Mouse (Mus musculus) olfactory bulb, adult 2 months (tissue): ENCODE measurements around the gene Vwa5a. TPM values are rescaled to one million over a fixed set of nuclear protein-coding genes. Genes with fewer than 3 reads are reported as not detected.

ENCODE experiments used
- H3K27ac ChIP-seq: fragments of 200-500 bp; 2 replicates; pipeline ENCODE4 v1.5.1; 2012; ENCODE audit warnings: low read depth, low read length; ENCODE audit not compliant: insufficient read depth
- H3K4me1 ChIP-seq: fragments of 200-500 bp; 2 replicates; pipeline ENCODE4 v1.6.1; 2012; ENCODE audit warnings: low read length; ENCODE audit not compliant: control insufficient read depth, insufficient read depth
- H3K4me3 ChIP-seq: fragments of 200-500 bp; 2 replicates; pipeline ENCODE4 v1.5.1; 2012; ENCODE audit warnings: mild to moderate bottlenecking, low read depth, low read length, moderate library complexity; ENCODE audit not compliant: insufficient read depth
- CTCF ChIP-seq: fragments of 200-500 bp; IDR thresholded peaks from 2 replicates; pipeline ENCODE4 v1.5.1; 2012; ENCODE audit warnings: low read depth, mild to moderate bottlenecking, low read length, moderate library complexity; ENCODE audit not compliant: insufficient read depth
- POLR2A ChIP-seq: fragments of 200-500 bp; IDR thresholded peaks from 2 replicates; pipeline ENCODE4 v1.6.1; 2012; ENCODE audit warnings: mild to moderate bottlenecking, low read depth, low read length, moderate library complexity; ENCODE audit not compliant: insufficient read depth
- WGBS: fragments of 180-500 bp; shearing (Covaris S2); methylation state at CpG from one replicate; pipeline ENCODE4 v1.1.7; 2018; 5-methylcytosine and 5-hydroxymethylcytosine counted together
- polyA plus RNA-seq: library from polyadenylated mRNA; stranded (reverse); fragments of >200 nt; gene quantifications from 2 replicates; pipeline ENCODE4 v1.2.4, GENCODE M21; 2012; ENCODE audit warnings: low replicate concordance; ENCODE audit not compliant: missing spikeins, insufficient read depth, insufficient read length

Vwa5a gene
- polyA plus RNA-seq, 1 experiment = not detected

DNA sequence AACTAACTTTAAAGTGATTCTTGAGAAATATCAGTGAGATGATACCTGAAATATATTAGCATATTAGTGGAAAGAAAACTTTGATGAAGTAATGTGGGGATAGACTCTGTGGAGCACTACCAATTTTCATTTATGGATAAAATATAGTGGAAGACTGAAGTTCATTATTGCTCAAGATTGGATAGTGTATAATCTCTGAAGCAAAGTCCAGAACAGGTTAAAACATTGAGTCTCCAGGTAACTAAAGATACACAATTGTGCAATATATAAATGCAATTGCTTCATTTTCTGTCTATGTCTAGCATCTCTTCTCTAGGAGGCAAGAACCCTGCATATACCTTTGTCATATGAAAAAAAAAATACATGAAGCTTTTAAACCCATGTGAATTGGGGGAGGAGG, 54.7 kb downstream of the Vwa5a start, which contains the start of gene Olfr921:
Olfr921 (plus strand) TSS at position 301 of the 400 bp plus-strand sequence.
- no peak within 1 kb of the TSS for H3K4me3 ChIP-seq
- no peaks in the 10 kb centered on the region for H3K4me1 ChIP-seq
- TF ChIP-seq POLR2A (no peak), CTCF (no peak)
- no peak within 1 kb of the TSS for H3K27ac ChIP-seq

DNA sequence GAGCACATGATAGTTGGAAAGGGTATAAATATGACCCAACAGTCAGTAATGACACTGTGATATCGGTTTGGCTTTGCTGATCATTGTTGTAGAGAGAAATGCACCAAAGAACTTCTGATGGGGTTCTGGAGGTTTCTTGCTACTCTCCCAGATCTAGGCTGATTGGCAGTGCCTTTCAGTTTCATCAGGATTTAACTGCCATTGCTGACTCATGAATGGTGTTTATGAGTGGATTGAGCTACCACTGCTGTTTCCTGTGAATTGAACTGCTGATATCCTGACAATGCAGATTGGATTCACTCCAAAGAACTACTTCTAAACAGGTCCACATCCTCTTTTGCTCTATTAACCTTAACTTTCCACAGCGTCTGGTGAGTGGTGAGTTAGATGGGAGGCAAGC, 74.6 kb downstream of the Vwa5a start:
- 82% methylated on average over 2 of the region's 2 CpGs for WGBS
- H3K27ac ChIP-seq = no peak overlapping the region
- H3K4me1 ChIP-seq = no peaks in the 10 kb centered on the region
- TF ChIP-seq POLR2A = no peak
- TF ChIP-seq CTCF = no peak
- H3K4me3 ChIP-seq = no peak overlapping the region

Other genes starting within 250 kb of the Vwa5a start
- gene Olfr905, start 247.2 kb upstream of the Vwa5a start, polyA plus RNA-seq = not detected in 2 replicates
- gene Olfr906, start 231.2 kb upstream of the Vwa5a start, polyA plus RNA-seq = not detected in 2 replicates
- not detected in 2 replicates for gene Olfr907, start 222.5 kb upstream of the Vwa5a start, polyA plus RNA-seq
- not detected in 2 replicates for gene Olfr911-ps1, start 196.7 kb upstream of the Vwa5a start, polyA plus RNA-seq
- not detected in 2 replicates for gene Olfr910, start 180.4 kb upstream of the Vwa5a start, polyA plus RNA-seq
- not detected in 2 replicates for gene Olfr912, start 138.1 kb upstream of the Vwa5a start, polyA plus RNA-seq
- not detected in 2 replicates for gene Olfr913, start 125.5 kb upstream of the Vwa5a start, polyA plus RNA-seq
- gene Olfr914, start 113.2 kb upstream of the Vwa5a start, polyA plus RNA-seq = not detected in 2 replicates
- gene Olfr916, start 58.4 kb upstream of the Vwa5a start, polyA plus RNA-seq = not detected in 2 replicates
- not detected in 2 replicates for gene Olfr917, start 52.4 kb upstream of the Vwa5a start, polyA plus RNA-seq
- gene Olfr918, start 43.7 kb upstream of the Vwa5a start, polyA plus RNA-seq = not detected in 2 replicates
- not detected in 2 replicates for gene Olfr919, start 14.6 kb upstream of the Vwa5a start, polyA plus RNA-seq
- not detected in 2 replicates for gene Olfr920, start 34.0 kb downstream of the Vwa5a start, polyA plus RNA-seq
- not detected in 2 replicates for gene Olfr921, start 54.8 kb downstream of the Vwa5a start, polyA plus RNA-seq
- gene Olfr922, start 96.3 kb downstream of the Vwa5a start, polyA plus RNA-seq = not detected in 2 replicates
- not detected in 2 replicates for gene Olfr923, start 108.3 kb downstream of the Vwa5a start, polyA plus RNA-seq
- gene Olfr924, start 126.2 kb downstream of the Vwa5a start, polyA plus RNA-seq = not detected in 2 replicates
- not detected in 2 replicates for gene Olfr26, start 136.8 kb downstream of the Vwa5a start, polyA plus RNA-seq
- gene Olfr926, start 158.9 kb downstream of the Vwa5a start, polyA plus RNA-seq = not detected in 2 replicates
- not detected in 2 replicates for gene Olfr930, start 211.5 kb downstream of the Vwa5a start, polyA plus RNA-seq